Mouse (Mus musculus) bone marrow macrophage, adult 2 months (primary cell): ENCODE measurements around the gene Cgn.
"Not testable (repeated sequence)": the region's sequence is repeated elsewhere in the genome, so short reads cannot be mapped to it uniquely, and the experiment has no call there.

ENCODE experiments used
- CTCF ChIP-seq: IDR thresholded peaks from 2 replicates; pipeline ENCODE4 v1.5.1; 2012; ENCODE audit warnings: low read depth, mild to moderate bottlenecking, low read length, moderate library complexity
- POLR2A ChIP-seq: IDR thresholded peaks from 2 replicates; pipeline ENCODE4 v1.6.1; 2012; ENCODE audit warnings: mild to moderate bottlenecking, low read depth, low read length, borderline replicate concordance

DNA sequence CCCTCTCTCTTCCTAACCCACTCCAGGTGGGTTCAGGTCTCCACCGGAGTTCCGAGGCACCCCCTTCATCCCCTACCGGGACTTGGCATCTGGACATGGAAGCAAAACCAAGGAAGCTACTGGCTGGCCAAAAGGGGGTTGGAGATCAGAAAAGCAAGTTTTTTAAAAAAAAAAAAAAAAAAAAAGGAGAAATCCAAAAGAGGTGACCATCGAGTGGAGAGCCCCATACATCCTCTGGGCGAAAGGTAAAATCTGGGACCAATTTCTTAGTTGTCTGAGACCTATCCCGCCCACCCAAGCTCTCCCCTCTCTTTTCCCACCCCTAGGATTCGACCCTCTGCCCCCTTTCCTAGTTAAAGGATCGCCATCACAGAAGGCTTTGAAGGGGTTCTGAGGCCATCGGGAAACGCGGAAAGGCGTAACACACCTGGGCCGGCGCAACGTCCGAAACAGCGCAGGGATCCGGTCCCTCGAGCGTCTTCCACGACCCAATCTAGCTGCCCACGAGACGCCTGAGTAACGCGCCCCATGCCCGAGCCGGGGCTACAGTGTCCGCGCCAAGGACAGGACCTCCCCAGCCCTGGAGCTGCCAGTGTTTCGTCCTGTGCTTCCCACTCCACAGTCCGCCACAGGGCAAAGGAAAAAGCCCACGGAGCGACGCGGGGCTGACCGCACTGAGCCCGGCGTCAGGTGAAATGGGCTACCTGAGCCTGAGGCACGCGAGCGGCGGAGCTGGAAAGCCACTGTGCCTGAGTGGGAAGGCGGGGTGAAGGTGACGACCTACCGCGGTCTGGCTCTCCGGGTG lies 28.8 kb downstream of the Cgn start:
- TF ChIP-seq CTCF, POLR2A: not testable (repeated sequence)
